Mouse (Mus musculus) liver, adult 2 months (tissue): Measurements from ENCODE around the gene Gm10271. TPM values are rescaled to one million over a fixed set of nuclear protein-coding genes. Genes with fewer than 3 reads are reported as not detected.

ENCODE experiments used
- DNase-seq: peaks from one replicate; pipeline ENCODE4 v3.0.0-alpha.2; 2011; ENCODE audit warnings: low read depth, low spot score; ENCODE audit errors: extremely low read depth
- H3K27ac ChIP-seq: fragments of 200-500 bp; replicated peaks from 2 replicates; pipeline ENCODE4 v1.5.1; 2012; ENCODE audit warnings: low read depth, mild to moderate bottlenecking, control low read depth, inconsistent platforms, low read length; ENCODE audit not compliant: insufficient read depth
- H3K27me3 ChIP-seq: fragments of 200-500 bp; 2 replicates; pipeline ENCODE4 v1.6.1; 2012; ENCODE audit warnings: mild to moderate bottlenecking, moderate library complexity, low read length, inconsistent platforms; ENCODE audit not compliant: control insufficient read depth, insufficient read depth
- H3K36me3 ChIP-seq: fragments of 200-500 bp; 2 replicates; pipeline ENCODE4 v1.6.1; 2012; ENCODE audit warnings: low read length, inconsistent platforms; ENCODE audit not compliant: control insufficient read depth, insufficient read depth
- H3K4me1 ChIP-seq: fragments of 200-500 bp; 2 replicates; pipeline ENCODE4 v1.6.1; 2011; ENCODE audit warnings: low read length; ENCODE audit not compliant: control insufficient read depth, insufficient read depth
- H3K4me3 ChIP-seq: fragments of 200-500 bp; 2 replicates; pipeline ENCODE4 v1.5.1; 2011; ENCODE audit warnings: low read depth, mild to moderate bottlenecking, control low read depth, low read length, moderate library complexity; ENCODE audit not compliant: insufficient read depth
- H3K79me2 ChIP-seq: fragments of 200-500 bp; 2 replicates; pipeline ENCODE4 v1.6.1; 2012; ENCODE audit warnings: inconsistent platforms, mild to moderate bottlenecking, low read length, moderate library complexity; ENCODE audit not compliant: control insufficient read depth, insufficient read depth
- H3K9ac ChIP-seq: fragments of 200-500 bp; 2 replicates; pipeline ENCODE4 v1.6.1; 2012; ENCODE audit warnings: low read depth, mild to moderate bottlenecking, control low read depth, inconsistent platforms, low read length
- CTCF ChIP-seq: fragments of 200-500 bp; IDR thresholded peaks from 2 replicates; pipeline ENCODE4 v1.5.1; 2011; ENCODE audit warnings: low read depth, low read length, control low read depth
- POLR2A ChIP-seq: fragments of 200-500 bp; IDR thresholded peaks from 2 replicates; pipeline ENCODE4 v1.6.1; 2011; ENCODE audit warnings: low read length, control low read depth; ENCODE audit not compliant: insufficient read depth; ENCODE audit errors: extremely low read depth
- WGBS: fragments of 180-500 bp; shearing (Covaris S2); methylation state at CpG from one replicate; pipeline ENCODE4 v1.1.7; 2018; 5-methylcytosine and 5-hydroxymethylcytosine counted together
- polyA plus RNA-seq: library from polyadenylated mRNA; depleted of rRNA; stranded (reverse); fragments of >200 nt; gene quantifications from 2 replicates; pipeline ENCODE4 v1.2.3, GENCODE M21; 2012
- total RNA-seq: library from RNA; depleted of rRNA; stranded (reverse); fragments of >200 nt; gene quantifications from 2 replicates; pipeline ENCODE4 v1.2.3, GENCODE M21; 2014

Gm10271 gene
- total and polyA plus RNA-seq, 2 experiments: not detected

- TF ChIP-seq CTCF (no peak), POLR2A (no peak)
- H3K4me1 ChIP-seq: peaks cover 5% of the 10 kb centered on the region; the same call in 1 of the 2 replicates
- H3K36me3 ChIP-seq: no peaks in the 10 kb centered on the region
- no peak overlapping the region for H3K27ac ChIP-seq
- WGBS: 27% methylated on average over 6 of the region's 6 CpGs
- peak; percentile 62 for DNase-seq
- H3K9ac ChIP-seq: no peak overlapping the region
- no peaks in the 10 kb centered on the region for H3K79me2 ChIP-seq
- no peak overlapping the region for H3K4me3 ChIP-seq
- no peaks in the 10 kb centered on the region for H3K27me3 ChIP-seq
Observed at GRCm38 (mm10) chr10:116996236-116996600, 23.8 kb upstream of the Gm10271 start.

DNA sequence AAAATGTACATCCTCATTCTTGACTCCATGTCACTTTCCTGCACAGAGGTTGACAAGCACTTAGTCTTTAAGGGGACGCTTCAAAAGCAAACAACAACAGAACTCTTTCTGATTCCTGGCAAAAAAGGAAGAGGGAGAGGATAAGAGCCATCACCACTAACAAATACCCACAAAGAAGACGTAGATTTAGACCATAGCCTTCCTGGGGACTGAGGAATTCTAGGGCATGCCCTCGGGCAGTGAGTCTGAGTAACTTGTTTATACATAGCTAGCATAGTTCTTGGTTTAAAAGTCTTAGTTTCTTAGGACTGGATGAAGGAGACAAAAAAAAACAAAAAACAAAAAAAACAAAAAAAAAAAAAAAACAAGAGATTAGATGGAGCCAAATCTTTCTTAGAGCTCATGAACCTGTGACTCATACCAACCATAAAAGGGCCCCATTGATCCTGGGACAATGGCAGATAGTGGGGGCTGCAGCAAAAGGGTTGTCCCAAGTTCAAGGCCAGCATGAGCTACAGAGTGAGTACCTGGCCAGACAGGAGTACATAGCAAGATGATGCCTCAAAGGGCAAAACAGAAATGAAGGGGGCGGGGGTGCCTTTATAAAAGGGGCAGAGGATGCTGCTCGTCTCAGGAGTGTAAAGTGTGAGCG is 23.3 kb upstream of the Gm10271 start:
- no peak for DNase-seq
- TF ChIP-seq POLR2A: no peak
- TF ChIP-seq CTCF: no peak
- 67% methylated on average over 6 of the region's 6 CpGs for WGBS
- Histone ChIP-seq H3K79me2 (no peaks in the 10 kb centered on the region), H3K9ac (no peak overlapping the region), H3K27ac (no peak overlapping the region), H3K4me1 (peaks cover 5% of the 10 kb centered on the region; the same call in 1 of the 2 replicates), H3K4me3 (no peak overlapping the region), H3K27me3 (no peaks in the 10 kb centered on the region), H3K36me3 (no peaks in the 10 kb centered on the region)

GRCm38 (mm10) chr10:116995162-116995561 is 22.8 kb upstream of the Gm10271 start:
- H3K79me2 ChIP-seq: no peaks in the 10 kb centered on the region
- H3K4me3 ChIP-seq: no peak overlapping the region
- H3K9ac ChIP-seq: no peak overlapping the region
- H3K4me1 ChIP-seq: peaks cover 5% of the 10 kb centered on the region; the same call in 1 of the 2 replicates
- no peaks in the 10 kb centered on the region for H3K27me3 ChIP-seq
- no peaks in the 10 kb centered on the region for H3K36me3 ChIP-seq
- 92% methylated on average over 5 of the region's 5 CpGs for WGBS
- H3K27ac ChIP-seq: no peak overlapping the region
- no peak for DNase-seq
- TF ChIP-seq POLR2A: no peak
- TF ChIP-seq CTCF: no peak

DNA sequence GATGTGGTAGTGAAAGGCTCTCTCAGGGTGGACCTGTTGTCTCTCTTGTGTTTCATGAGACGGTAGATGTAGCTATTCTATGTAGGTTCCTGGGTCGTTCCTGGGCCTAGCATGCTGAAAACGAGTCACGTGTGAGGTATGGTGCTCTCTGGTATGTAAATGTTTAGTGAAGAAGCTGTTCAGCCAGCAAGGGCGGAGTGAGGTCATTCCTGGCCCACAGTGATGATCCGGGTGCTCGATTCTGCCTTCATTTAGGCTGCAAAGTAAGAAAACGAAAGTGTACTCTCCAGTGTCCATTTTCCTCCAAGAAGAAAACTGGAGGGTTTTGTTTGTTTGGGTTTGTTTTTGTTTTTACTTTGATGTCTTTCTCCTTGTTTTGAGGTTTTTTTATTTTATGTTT is 21.6 kb upstream of the Gm10271 start:
- Histone ChIP-seq H3K79me2 (no peaks in the 10 kb centered on the region), H3K4me3 (no peak overlapping the region), H3K4me1 (peaks cover 5% of the 10 kb centered on the region; the same call in 1 of the 2 replicates), H3K27me3 (no peaks in the 10 kb centered on the region), H3K27ac (no peak overlapping the region), H3K9ac (no peak overlapping the region), H3K36me3 (no peaks in the 10 kb centered on the region)
- no peak for DNase-seq
- 84% methylated on average over 8 of the region's 8 CpGs for WGBS
- TF ChIP-seq POLR2A: no peak
- TF ChIP-seq CTCF: no peak

- no peak for DNase-seq
- Histone ChIP-seq H3K4me3 (no peak within 1 kb of the TSS), H3K4me1 (peaks cover 3% of the 10 kb centered on the region; the same call in 1 of the 2 replicates), H3K36me3 (no peaks in the 10 kb centered on the region), H3K27me3 (no peaks in the 10 kb centered on the region), H3K27ac (no peak within 1 kb of the TSS), H3K9ac (no peak within 1 kb of the TSS), H3K79me2 (no peaks in the 10 kb centered on the region)
- TF ChIP-seq CTCF (no peak), POLR2A (no peak)
- 75% methylated on average over 21 of the region's 21 CpGs for WGBS
Observed at GRCm38 (mm10) chr10:116986264-116987082, 14.1 kb upstream of the Gm10271 start, which contains the start of gene Best3. TSS of gene Best3 (plus strand) at chr10:116986314.
